Mouse (Mus musculus): ENCODE data around the gene Hpdl. TPM values are rescaled to one million over a fixed set of nuclear protein-coding genes. Genes with fewer than 3 reads are reported as not detected.

Gene Hpdl
- under 1 TPM; 0.18 to 0.44 TPM for polyA plus RNA-seq (2017; shearing (Covaris generic))

GRCm38 (mm10) chr4:116821694-116822016 lies at the start of gene Hpdl:
Gene Hpdl, minus strand, starts transcription at chr4:116821707.

GRCm38 (mm10) chr4:116807197-116808129 lies 14.0 kb downstream of the Hpdl start, which contains the start of the genes Toe1 and Mutyh:
Gene Toe1, minus strand, starts transcription at chr4:116807640.
Gene Mutyh, plus strand, starts transcription at chr4:116807723.

Other genes with a start within 250 kb of the Hpdl start
- 10 to 100 TPM in 1 of 2 experiments, 1 to 10 TPM in 1; 8.0 to 12.0 TPM for gene Ccdc17, start 225.1 kb downstream of the Hpdl start, polyA plus RNA-seq (2017; shearing (Covaris generic))
- 10 to 100 TPM; 50.5 to 76.9 TPM for gene Nasp, start 193.8 kb downstream of the Hpdl start, polyA plus RNA-seq (2017; shearing (Covaris generic))
- 100 to 1,000 TPM; 297 to 376 TPM for gene Akr1a1, start 170.0 kb downstream of the Hpdl start, polyA plus RNA-seq (2017; shearing (Covaris generic))
- 100 to 1,000 TPM; 622 to 762 TPM for gene Prdx1, start 136.2 kb downstream of the Hpdl start, polyA plus RNA-seq (2017; shearing (Covaris generic))
- gene Mmachc, start 113.3 kb downstream of the Hpdl start, polyA plus RNA-seq (2017; shearing (Covaris generic)): 1 to 10 TPM; 4.0 to 8.7 TPM
- 1 to 10 TPM; 7.5 to 7.7 TPM for gene Ccdc163, start 113.2 kb downstream of the Hpdl start, polyA plus RNA-seq (2017; shearing (Covaris generic))
- 1 to 10 TPM; 4.7 to 6.6 TPM for gene Tesk2, start 100.8 kb downstream of the Hpdl start, polyA plus RNA-seq (2017; shearing (Covaris generic))
- 10 to 100 TPM; 31.7 to 36.5 TPM for gene Toe1, start 14.1 kb downstream of the Hpdl start, polyA plus RNA-seq (2017; shearing (Covaris generic))
- gene Mutyh, start 14.0 kb downstream of the Hpdl start, polyA plus RNA-seq (2017; shearing (Covaris generic)): 10 to 100 TPM; 11.3 to 13.3 TPM
- under 1 TPM; 0.04 to 0.21 TPM for gene Zswim5, start 55.7 kb upstream of the Hpdl start, polyA plus RNA-seq (2017; shearing (Covaris generic))
- 100 to 1,000 TPM in 1 of 2 experiments, 10 to 100 TPM in 1; 96.6 to 135 TPM for gene Urod, start 172.7 kb upstream of the Hpdl start, polyA plus RNA-seq (2017; shearing (Covaris generic))
- 10 to 100 TPM; 30.4 to 36.9 TPM for gene Hectd3, start 173.6 kb upstream of the Hpdl start, polyA plus RNA-seq (2017; shearing (Covaris generic))
- gene Eif2b3, start 197.7 kb upstream of the Hpdl start, polyA plus RNA-seq (2017; shearing (Covaris generic)): 10 to 100 TPM; 21.8 to 30.6 TPM

All from activated CD4-positive, CD25-positive, alpha-beta regulatory T cell (primary cell).